Mouse (Mus musculus) erythroblast, adult 5-6 weeks (primary cell): ENCODE data around the gene Cmip. TPM values are rescaled to one million over a fixed set of nuclear protein-coding genes. Genes with fewer than 3 reads are reported as not detected.

Source experiments
- total RNA-seq, 2 experiments: library from RNA; stranded (forward) in 1 of 2; stranded (reverse) in 1 of 2; fragments of 150-400 nt in 1 of 2; fragments of 200-764, 138-1000 nt in 1 of 2; gene quantifications; 2 replicates each; pipeline versions ENCODE4 v1.2.3 to v1.2.4; 2015 to 2017; ENCODE audit warnings: low replicate concordance in 2 of 2

The Cmip gene
- total RNA-seq, 2 experiments from 2014 or later = 23.0 to 34.8 TPM

Other genes starting within 250 kb of the Cmip start
- not detected in 2 replicates for gene Pkd1l2, start 174.6 kb upstream of the Cmip start, total RNA-seq (2015; ENCODE audit: low replicate concordance)
- gene Pkd1l2, start 174.6 kb upstream of the Cmip start, total RNA-seq (2017; ENCODE audit: low replicate concordance) = not detected in 2 replicates
- gene Bco1, start 161.2 kb upstream of the Cmip start, total RNA-seq (2015; ENCODE audit: low replicate concordance) = not detected in 2 replicates
- gene Bco1, start 161.2 kb upstream of the Cmip start, total RNA-seq (2017; ENCODE audit: low replicate concordance) = not detected in 2 replicates
- gene Gan, start 98.9 kb upstream of the Cmip start, total RNA-seq (2015; ENCODE audit: low replicate concordance) = 18.1 and 25.9 TPM in 2 replicates
- 29.7 and 31.4 TPM in 2 replicates for gene Gan, start 98.9 kb upstream of the Cmip start, total RNA-seq (2017; ENCODE audit: low replicate concordance)
- 16.1 and 19.6 TPM in 2 replicates for gene Plcg2, start 241.2 kb downstream of the Cmip start, total RNA-seq (2015; ENCODE audit: low replicate concordance)
- 19.0 and 19.8 TPM in 2 replicates for gene Plcg2, start 241.2 kb downstream of the Cmip start, total RNA-seq (2017; ENCODE audit: low replicate concordance)